Mouse (Mus musculus) CD4-positive helper T cell, adult 2 months (primary cell): ENCODE data around the gene Scaf4.

Source experiments
- DNase-seq: peaks from one replicate; pipeline ENCODE4 v3.0.0-alpha.2; 2012; ENCODE audit warnings: low read depth, missing footprints, low spot score

The Scaf4 gene

DNA sequence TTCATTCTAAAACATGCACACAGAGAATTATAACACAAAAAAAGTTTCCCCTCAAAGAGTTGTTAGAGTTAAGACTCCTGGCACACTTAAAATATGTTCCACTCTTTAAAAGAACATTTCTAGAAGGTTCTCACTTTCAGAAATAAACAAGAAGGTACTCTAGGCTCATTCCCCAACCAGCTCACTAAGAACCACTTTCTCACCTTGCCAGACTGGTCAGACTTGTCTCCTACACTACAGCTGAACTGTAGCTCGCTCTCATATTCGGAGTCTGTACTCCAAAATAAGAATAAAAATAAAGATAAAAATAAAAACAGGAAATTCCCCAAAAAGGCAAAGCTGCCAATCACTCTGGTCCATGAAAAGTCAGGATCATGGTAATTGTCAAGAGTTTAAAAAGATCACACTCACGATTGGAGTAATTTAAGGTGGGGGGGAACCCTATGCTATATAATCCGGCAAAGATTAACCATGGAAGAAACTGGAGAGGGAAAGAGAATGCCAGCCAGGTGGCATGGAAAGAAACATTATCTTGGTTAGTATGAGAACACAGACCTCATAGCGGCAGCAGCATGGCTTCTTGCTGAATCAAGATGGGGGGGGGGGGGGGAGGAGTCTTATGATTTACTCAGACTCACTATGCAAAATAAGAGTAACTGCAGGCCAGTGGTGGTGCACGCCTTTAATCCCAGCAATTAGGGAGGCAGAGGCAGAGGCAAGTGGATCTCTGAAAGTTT lies 80.9 kb downstream of the Scaf4 start:
- DNase-seq, result no peak

DNA sequence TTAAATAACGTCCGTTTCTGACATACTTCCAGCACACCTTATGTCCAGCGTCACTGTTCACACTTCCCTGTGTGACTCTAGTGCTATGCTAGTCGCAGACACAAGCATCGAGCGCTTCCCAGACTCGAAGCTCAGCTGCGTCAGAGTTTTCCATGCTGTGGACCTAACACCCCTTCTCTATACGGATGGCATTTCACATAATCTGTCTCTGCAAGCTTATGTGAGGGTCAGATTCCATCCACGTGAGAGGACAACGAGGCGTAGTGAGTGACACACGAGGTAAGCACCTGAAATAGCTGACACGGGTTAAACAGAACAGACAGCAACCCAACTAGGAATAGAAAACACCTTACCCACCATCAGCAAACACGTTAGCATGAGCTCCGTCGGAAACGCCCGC lies 82.2 kb downstream of the Scaf4 start:
- no peak for DNase-seq

DNA sequence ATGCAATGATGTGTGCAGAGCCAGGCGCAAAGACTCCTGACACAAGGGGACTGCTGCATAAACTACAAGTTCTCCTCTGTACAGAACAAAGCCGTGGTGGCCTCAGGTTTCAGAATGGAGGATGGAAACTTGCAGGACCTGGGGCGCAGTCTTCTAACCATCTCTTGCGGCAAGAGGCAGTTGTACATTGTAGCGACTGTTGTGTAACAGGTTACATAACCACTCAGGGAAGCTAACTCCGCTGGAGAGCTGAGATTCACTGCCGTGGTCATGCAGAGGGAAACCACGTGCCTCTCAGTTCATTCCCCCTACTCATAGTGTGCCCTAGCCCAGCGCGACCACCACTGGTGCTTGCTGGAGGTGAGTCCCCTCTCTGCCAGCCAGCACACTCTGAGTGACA lies 85.1 kb downstream of the Scaf4 start:
- DNase-seq, result no peak

DNA sequence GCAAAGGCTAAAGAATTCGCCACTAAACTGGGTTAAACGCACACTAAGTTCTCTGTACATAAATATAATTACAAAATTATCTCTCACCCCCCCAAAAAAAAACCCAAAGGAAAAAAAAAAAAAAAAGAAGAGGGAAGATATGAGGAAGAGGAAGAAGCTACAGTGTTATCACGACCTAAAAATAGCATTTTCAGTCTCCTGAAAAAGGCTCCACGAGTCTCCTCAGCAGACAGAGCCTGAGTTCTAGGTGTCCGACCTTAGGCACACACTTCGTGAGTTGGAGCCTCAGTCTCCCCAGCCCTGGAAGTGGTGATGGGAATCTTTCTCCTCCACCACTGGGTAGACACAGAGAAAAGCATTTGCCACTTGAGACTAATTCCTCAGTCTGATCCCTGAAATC lies 85.7 kb downstream of the Scaf4 start:
- DNase-seq, result no peak

DNA sequence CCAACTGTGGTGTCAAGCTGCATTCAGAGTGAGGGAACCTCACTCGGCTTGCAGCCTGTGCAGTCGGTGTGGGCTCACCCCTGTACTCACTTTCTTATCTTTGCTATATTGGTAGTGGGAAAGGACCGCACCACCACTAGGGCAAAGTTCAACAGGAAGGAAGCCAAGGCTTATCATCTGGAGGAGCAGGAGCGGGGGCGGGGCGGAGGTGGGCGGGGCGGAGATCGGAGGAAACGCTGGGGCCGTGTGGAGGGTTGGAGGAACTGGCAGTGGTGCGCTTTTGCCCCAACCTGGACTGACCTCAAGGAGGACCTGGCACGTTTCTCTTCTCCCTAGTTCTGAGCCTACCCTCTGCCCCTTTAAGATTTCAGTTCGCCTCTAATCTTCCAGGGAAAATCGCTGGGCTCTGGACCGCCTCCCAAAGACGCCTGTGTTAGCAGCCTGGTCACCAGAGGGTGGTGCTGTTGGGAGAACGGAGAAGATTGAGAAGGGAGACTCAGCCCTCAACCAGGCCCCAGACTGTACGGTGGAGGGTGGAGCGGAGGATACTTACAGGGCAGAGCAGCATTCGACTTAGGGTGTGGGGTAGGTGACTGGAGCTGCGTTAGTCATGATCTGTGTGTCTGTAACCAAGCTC lies 86.8 kb downstream of the Scaf4 start:
- DNase-seq, result peak; percentile 86

DNA sequence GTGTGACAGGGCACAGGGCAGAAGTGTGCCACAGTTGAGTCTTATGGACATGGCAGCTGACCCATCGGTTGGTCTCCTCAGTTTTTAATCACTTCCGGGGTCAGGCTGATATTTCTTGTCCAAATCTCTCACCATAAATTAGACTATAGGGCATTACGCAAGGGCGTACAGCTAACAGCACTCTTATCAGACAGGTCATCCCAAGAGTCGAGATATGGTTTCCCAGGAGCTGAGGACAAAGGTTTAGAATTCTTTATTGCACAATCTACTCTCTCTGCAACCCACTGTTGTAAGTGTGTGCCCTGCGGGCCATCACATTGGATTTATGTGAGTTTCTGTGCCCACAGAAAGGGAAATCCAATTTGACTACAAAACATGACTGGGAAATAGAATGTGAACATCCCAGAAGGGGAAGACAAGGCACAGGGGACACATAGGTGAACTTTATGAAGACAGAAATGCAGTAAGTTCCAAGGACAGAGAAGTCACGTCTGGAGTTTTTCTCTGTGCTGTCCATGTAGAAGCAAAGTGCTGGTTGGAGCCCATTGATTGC lies 87.5 kb downstream of the Scaf4 start:
- DNase-seq, result no peak

DNA sequence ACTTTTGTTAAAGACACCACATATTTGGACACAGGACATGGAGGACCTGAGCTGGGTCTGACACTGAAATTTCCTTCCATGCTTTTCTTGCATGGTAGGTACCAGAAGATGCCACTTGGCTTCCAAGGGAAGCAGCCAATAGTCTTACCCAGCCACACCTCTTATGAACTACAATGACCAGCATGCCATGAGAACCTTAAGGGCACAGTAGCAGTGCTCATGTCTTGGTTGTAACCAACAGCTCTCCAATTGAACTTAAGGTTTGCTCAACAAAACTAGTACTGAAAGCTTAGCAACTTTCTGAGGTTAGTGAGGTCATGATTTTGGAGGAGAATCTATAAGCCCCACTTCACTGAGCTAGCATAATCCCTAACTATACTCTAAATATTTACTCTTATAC lies 90.6 kb downstream of the Scaf4 start:
- DNase-seq, result no peak

DNA sequence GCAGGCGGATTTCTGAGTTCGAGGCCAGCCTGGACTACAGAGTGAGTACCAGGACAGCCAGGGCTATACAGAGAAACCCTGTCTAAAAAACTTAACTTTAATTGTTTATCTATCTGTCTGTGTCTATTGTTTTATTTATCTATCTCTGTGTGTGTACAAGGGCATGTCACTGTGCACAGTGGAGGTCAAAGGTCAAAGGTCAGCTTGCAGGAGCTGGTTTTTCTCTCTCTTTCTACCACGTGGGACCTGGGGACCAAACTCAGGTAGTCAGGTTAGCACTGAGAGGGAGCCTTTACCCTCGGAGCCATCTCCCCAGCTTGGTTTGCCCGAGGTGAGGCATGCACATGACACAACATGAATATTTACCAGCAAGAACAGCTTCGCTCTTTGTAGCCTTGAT lies 93.0 kb downstream of the Scaf4 start:
- DNase-seq, result no peak

DNA sequence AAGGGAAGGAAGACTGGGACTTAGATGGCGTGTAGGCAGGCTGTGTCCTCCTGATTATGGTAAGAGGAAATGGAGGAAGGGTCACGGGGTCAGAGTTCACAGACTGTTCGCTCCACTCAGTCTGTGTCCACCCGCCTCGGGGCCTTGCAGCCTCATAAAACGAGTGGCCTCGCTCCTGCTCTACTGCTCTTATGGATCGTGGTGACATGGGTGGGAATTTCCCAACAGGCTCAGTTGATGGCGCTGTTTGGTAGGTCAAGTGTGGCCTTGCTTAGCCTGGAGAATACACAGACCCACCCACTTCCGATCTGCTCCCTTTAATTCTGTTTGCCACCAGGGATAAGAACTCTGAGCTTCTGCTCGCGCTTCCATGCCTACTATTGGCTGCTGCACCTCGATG lies 96.8 kb downstream of the Scaf4 start:
- no peak for DNase-seq

DNA sequence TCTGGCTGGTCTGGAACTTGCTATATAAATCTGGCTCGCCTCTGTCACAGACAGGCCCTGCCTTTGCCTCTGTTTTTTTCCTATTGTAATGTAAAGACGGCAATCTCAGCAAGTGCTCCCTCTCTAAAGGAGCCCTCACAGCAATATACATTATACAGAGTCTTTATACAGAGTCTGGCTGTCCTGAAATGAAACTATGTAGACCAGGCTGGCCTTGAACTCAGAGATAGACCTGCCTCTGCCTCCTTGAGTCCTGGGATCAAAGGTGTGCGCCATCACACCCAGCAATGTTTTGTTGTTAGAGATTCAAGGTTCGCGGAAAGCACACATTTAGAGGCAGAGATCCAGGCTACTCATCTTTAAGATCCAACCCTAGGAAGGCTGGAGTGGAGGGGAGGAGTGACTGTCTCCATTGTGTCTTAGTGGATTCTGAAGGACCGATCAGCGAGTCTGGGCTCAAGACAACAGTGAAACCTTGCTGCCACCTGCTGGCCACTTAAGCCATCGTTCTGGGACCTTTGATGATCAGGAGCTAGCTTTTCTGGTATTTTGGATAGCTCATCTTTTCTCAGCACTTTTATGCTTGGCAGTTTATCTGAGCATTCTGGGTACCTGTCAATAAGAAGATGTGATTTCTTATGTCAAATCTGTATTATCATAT lies 98.2 kb downstream of the Scaf4 start:
- DNase-seq, result peak; percentile 71

DNA sequence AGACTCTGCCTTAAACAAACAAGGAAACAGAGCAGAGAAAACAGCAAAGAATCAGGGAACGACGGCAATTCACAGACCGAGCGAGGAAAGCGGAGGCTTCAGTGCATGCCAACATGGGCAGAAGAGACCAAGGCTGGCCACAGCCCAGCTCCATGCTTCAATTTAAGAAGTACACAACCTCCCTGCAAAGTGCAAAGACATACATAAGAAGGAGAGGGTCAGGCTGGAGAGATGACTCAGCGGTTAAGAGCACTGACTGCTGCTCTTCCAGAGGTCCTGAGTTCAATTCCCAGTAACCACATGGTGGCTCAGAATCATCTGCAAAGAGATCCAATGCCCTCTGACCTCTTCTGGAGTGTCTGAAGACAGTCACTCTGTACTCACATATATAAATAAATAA lies 100.2 kb downstream of the Scaf4 start:
- no peak for DNase-seq

DNA sequence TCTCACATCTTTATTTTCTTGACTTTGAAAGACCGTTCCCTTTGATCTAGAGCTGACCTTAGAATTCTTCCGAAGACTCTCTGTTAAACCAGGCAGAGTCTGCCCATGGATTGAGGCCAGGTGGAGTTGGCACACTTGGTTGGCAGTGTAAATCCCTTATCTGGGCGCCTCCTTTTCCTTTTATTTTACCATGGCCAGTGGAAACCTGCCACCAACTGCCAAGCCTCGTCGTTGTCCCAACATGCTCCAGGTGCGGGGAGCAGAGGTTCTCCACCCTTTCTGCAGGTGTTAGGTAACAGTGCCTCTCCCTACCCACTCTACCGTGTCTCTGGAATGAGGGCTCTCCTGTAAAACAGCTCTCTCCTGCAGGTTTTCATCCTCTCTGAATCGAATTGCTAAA lies 102.6 kb downstream of the Scaf4 start:
- no peak for DNase-seq

DNA sequence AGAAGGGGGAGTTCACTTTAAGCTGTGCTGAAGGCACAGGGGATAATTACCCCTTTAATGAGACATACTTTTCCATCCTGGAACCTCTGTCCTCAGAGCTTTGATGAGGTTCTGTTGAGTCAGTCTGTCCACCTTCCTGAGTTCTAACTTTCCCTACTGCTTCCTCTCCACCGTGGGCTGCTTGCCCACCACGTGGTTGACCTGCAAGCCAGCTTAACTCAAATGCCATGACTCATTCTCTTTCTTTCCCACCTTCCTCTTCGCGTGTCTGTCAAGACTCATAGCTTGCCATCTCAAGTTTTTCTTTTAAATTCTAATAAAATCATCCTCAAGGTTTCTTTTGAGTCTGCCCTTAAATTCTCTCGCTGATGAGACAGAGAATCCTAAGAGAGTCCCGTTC lies 103.3 kb downstream of the Scaf4 start:
- no peak for DNase-seq

DNA sequence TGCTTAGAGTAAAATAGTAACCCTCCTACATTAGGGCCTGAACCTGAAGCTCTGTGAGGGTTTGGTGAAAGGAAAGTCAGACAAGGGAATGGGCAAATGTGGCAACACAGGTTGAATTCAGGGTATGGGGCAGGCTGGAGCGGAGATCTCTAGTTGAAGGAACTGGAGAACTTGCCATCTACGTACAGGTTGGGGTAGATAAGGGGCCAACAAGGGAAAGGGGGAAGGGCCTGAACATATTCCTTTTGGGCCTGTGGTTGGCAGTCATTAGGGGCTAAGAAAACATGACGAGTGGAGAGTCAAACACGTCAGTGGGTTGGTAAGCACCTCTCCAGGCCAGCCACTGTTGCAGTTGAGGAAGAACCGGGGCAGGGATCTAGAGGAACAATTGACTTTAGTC lies 104.4 kb downstream of the Scaf4 start:
- no peak for DNase-seq

DNA sequence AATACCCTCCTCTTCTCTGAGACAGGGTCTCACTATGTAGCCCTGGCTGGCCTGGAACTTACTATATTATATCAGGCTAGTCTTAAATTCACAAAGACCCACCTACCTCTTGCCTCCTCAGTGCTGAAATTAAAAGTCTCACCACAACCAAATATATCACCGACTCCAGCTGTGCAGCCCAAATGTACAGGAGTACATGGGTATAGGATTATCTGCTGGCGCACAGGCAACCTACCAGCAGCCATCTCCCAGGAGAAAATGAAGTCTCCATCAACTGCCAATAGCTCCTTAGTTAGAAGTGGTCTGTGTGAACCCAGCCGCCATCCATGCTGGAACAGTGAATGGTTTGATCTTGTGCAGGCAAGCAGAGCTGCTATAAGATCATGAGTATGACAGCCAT lies 105.9 kb downstream of the Scaf4 start:
- no peak for DNase-seq

DNA sequence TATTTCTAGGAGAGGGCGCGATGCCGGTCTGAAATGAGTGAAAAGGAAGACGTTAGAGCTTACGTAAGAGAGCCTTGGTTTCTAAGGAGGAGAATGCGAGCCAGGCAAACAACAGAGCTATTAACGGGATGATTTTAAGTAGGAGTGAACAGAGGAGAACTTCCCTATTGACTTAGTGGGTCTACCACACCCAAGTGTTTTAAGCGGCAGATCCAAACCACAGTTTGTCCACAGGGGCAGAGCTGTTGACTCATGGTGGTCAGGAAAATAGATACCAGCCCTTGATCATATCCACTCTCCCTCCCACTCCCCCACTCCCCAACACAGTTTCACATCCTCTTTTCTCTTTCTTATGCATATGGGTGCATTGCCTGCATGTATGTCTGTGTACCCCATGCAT lies 106.9 kb downstream of the Scaf4 start:
- peak; percentile 20 for DNase-seq

DNA sequence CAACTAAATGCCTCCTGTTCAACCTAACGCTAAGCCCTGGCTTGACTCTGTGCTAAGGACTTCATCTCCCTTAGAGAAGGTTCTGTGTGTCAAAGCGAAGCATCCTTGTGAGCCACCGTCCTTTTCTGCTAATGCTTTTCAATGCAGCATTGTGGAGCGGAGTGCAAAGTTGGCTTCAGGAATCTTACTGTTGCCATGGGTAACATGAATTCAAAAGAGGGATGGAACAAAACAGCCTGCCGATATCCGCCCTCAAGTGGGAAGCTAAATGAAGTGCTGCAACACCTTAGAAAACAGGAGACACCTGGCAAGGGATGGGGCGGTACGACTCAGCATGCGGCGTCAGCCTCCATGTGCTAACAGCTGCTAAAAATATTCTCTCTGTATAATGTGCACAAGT lies 107.8 kb downstream of the Scaf4 start:
- no peak for DNase-seq
